Mouse (Mus musculus) CD4-positive helper T cell, adult 2 months (primary cell): ENCODE results near the gene Rel.
A peak's percentile ranks its signal among the peaks of the same experiment; 100 is the strongest.

ENCODE experiments used
- DNase-seq: peaks from one replicate; pipeline ENCODE4 v3.0.0-alpha.2; 2012; ENCODE audit warnings: low read depth, missing footprints, low spot score

Gene Rel

GRCm38 (mm10) chr11:23744352-23744751 is 26.4 kb downstream of the Rel start:
- no peak for DNase-seq

DNA sequence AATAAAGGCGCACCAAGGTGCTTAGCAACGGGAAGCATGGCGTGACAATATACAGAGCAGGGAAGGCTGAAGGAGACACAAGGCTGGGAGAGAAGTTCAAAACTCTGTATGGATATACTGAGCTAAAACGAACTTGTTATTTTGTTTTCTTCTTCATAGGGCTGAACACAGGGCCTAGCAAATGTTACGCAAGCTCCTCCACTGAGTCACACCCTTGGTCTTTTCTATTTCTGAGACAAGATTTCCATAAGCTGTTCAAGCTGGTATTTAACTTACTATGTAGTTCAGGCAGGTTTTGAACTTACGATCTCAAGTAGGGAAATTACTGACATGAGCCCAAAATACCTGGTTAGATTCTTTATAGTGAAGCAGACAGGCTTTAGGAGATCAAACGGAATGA is 29.4 kb downstream of the Rel start:
- no peak for DNase-seq

GRCm38 (mm10) chr11:23740895-23741294 is 29.9 kb downstream of the Rel start:
- DNase-seq: no peak

- DNase-seq: no peak
Measured at GRCm38 (mm10) chr11:23735820-23736470, 34.8 kb downstream of the Rel start.

GRCm38 (mm10) chr11:23734749-23735286 is 36.0 kb downstream of the Rel start:
- DNase-seq: peak; percentile 10

GRCm38 (mm10) chr11:23732840-23733239 is 37.9 kb downstream of the Rel start:
- no peak for DNase-seq

- no peak for DNase-seq
Measured at GRCm38 (mm10) chr11:23730120-23730519, 40.6 kb downstream of the Rel start.

GRCm38 (mm10) chr11:23728186-23728585 is 42.6 kb downstream of the Rel start:
- DNase-seq: no peak

DNA sequence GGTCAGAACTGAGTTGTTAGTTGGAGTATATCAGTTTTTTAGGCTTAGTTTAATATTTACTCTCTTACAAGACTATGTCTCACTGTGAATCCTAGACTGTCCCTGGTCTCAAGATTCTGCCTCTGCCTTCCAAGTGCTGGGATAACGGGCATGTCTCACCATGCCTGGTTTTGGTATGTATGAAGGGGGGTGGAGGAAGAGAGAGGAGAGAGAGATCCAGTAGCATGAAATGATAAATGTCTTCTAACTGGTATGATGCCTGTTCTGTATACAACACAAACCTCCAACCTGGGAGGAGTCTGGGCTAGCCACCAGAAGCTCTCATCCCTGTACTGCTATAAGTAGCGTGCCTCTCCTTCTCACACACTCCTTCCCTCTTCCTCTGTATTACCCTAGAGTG is 44.3 kb downstream of the Rel start:
- no peak for DNase-seq

DNA sequence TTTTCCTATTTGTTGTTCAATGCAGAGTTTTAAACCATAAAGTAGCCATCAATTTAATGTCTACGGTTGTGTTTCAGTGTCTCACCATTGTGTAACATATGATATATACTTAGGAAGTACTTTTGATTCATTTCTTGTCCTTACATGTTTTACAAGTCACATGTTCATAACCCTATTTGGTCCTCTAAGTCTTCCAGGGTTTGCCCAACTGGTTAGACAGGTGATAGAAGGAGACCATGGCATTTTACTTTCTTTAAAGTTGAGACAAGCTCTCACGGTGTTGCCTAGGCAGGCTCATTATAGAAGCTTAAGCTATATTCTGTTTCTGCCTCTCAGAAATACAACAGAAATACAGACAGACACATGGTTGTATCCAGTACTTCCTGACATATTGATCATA is 44.9 kb downstream of the Rel start:
- DNase-seq: no peak

- no peak for DNase-seq
Measured at GRCm38 (mm10) chr11:23722326-23722725, 48.4 kb downstream of the Rel start.

- DNase-seq: no peak
Measured at GRCm38 (mm10) chr11:23719825-23720224, 50.9 kb downstream of the Rel start.

DNA sequence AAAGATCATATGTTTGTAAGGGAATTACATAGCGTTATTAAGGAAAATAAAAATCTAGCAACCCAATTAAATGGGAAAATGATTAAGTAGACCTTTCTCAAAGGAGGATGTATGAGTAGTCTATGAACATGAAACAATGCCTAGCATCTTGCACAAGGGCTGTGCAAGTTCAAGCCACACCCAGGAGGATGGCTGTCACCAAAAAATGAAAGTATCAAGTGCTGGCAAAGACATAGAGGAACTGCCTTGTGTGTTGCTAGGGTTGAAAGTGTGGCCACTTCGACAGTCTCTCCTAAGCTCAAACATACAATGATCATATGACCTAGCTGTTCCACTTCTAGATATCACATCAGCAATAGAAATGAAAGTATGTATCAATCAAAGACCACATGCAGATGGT is 51.9 kb downstream of the Rel start:
- no peak for DNase-seq

DNA sequence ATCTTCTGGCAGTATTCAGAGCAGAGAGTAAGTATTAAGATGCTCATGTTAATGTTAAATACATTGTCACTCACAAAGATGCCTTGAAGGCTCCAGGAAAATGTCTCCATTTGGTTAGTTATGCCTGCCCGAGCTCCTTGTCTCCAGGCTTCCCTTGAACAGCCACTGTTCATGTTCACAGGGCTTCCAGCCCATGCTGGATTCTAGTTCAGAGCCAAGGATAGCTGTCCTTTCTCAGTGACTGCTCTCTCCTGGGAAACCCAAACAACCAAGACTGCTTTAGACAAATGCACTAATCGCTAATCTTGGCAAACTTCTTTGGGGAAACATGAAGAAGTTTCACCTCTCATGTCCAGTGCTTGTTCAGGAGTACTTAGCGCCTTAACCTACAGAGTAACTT is 58.5 kb downstream of the Rel start:
- no peak for DNase-seq

DNA sequence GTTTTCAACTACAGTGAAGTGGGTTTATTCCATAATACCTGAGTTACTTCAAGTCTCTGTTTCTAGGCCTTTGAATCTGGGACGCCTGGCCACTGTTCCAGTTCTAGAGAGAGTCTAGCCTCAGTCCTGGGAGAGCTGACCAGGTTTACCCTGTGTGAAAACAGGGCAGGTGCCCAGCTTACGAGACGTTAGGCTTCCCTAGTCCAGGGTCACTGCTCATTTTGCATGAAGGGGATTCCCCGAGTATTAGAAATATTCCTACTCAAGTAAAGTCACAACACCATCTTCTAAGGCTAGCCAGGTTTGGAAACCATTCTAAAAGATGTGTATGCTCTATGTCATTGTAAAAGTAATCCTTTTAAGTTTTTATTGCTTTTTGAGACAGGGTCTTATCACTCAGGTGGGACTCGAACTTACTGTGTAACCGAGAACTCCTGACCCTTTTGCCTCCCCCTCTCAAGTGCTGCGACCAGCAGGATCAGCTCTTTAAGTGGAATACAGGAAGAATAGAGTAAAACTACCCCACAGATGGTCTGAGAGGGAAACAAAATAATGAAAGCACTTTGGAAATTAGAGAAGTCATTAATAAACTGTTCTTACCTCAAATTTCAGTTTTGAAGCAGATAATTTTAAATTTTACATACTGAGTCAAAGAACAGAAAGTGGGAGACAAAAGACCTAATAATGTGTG is 66.0 kb downstream of the Rel start:
- no peak for DNase-seq

DNA sequence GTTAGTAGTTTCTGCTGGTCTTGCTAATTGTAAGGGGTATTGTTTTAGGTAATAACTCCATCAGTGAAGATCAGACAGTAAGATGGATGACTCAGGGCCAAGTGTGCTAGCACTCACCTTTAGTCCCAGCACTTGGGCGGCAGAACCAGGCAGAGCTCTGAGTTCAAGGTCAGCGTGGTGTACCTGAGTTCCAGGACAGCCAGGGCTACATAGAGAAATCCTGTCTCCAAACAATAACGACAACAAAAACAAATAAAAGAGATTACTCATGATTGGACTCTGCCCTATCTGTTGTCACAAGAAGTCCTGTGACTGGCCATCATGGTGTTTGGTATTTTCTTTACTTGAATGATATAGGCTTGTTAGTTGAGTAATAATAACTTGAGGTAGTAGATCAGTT is 68.9 kb downstream of the Rel start:
- no peak for DNase-seq

GRCm38 (mm10) chr11:23699414-23700095 is 71.2 kb downstream of the Rel start:
- DNase-seq: peak; percentile 65

GRCm38 (mm10) chr11:23698526-23698925 is 72.2 kb downstream of the Rel start:
- no peak for DNase-seq

DNA sequence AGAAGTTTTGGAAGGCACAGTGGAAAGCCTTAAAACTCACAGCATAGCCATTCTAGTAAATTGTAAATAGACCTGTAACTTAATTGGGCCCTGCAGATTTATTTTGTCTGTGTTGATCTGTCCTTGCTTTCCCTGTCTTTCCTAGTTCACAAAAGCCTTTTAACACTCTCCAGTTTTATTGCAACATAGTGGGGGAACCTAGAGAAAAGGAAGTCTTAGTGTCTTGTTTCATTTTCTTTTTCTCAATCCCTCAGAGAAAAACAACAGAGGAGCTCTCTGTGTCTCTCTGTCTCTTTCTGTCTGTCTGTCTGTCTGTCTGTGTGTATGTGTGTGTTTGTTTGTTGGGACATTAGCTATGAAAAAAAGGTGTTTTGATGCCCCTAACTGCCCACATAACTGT is 74.9 kb downstream of the Rel start:
- no peak for DNase-seq

GRCm38 (mm10) chr11:23693286-23693685 is 77.5 kb downstream of the Rel start:
- DNase-seq: no peak

- no peak for DNase-seq
Measured at GRCm38 (mm10) chr11:23688060-23688459, 82.7 kb downstream of the Rel start.
